Mouse (Mus musculus): ENCODE results near the gene Emc8.
A peak's percentile ranks its signal among the peaks of the same experiment; 100 is the strongest.
"Not testable (repeated sequence)": the region's sequence is repeated elsewhere in the genome, so short reads cannot be mapped to it uniquely, and the experiment has no call there.

Gene Emc8

GRCm38 (mm10) chr8:120685097-120685496 is 16.7 kb upstream of the Emc8 start:
- no peak for DNase-seq

GRCm38 (mm10) chr8:120684082-120684481 is 15.7 kb upstream of the Emc8 start:
- DNase-seq = no peak

GRCm38 (mm10) chr8:120683602-120684001 is 15.2 kb upstream of the Emc8 start:
- DNase-seq = peak; percentile 60

GRCm38 (mm10) chr8:120681113-120681512 is 12.7 kb upstream of the Emc8 start:
- no peak for DNase-seq

GRCm38 (mm10) chr8:120680405-120680804 is 12.0 kb upstream of the Emc8 start:
- DNase-seq = not testable (repeated sequence)

- DNase-seq = no peak
These were observed 11.4 kb upstream of the Emc8 start for GRCm38 (mm10) chr8:120679629-120680387.

- DNase-seq = peak; percentile 55 to 65
These were observed 10.1 kb upstream of the Emc8 start for GRCm38 (mm10) chr8:120678447-120678846.

GRCm38 (mm10) chr8:120675718-120676117 is 7.3 kb upstream of the Emc8 start:
- no peak for DNase-seq

GRCm38 (mm10) chr8:120673298-120673697 is 4.9 kb upstream of the Emc8 start:
- DNase-seq = no peak

- DNase-seq = no peak
These were observed 4.4 kb upstream of the Emc8 start for GRCm38 (mm10) chr8:120672626-120673229.

GRCm38 (mm10) chr8:120671775-120672174 is 3.4 kb upstream of the Emc8 start:
- DNase-seq = no peak

- DNase-seq = peak; percentile 87
These were observed 606 bp downstream of the Emc8 start, which contains the start of the genes Gm27021 and Cox4i1 for GRCm38 (mm10) chr8:120667561-120668373. TSS of gene Gm27021 (minus strand) at chr8:120668079. TSS of gene Cox4i1 (plus strand) at chr8:120668222.

GRCm38 (mm10) chr8:120666807-120667470 is 1.4 kb downstream of the Emc8 start:
- DNase-seq = no peak

GRCm38 (mm10) chr8:120665726-120666455 is 2.5 kb downstream of the Emc8 start:
- no peak for DNase-seq

GRCm38 (mm10) chr8:120664566-120664965 is 3.8 kb downstream of the Emc8 start:
- no peak for DNase-seq

- DNase-seq = no peak
These were observed 11.0 kb downstream of the Emc8 start for GRCm38 (mm10) chr8:120657415-120657814.

GRCm38 (mm10) chr8:120656322-120657052 is 11.9 kb downstream of the Emc8 start:
- no peak for DNase-seq

GRCm38 (mm10) chr8:120647532-120647931 is 20.8 kb downstream of the Emc8 start, which contains the start of gene 1190005I06Rik:
TSS of gene 1190005I06Rik (minus strand) at chr8:120647632.
- no peak for DNase-seq

GRCm38 (mm10) chr8:120644663-120645062 is 23.7 kb downstream of the Emc8 start:
- no peak for DNase-seq

- DNase-seq = no peak
These were observed 26.2 kb downstream of the Emc8 start for GRCm38 (mm10) chr8:120642031-120642662.

- DNase-seq = no peak
These were observed 27.1 kb downstream of the Emc8 start for GRCm38 (mm10) chr8:120641245-120641644.

All from thymus, adult 18-20 months (tissue).